Mouse (Mus musculus) bone marrow macrophage, adult 2 months (primary cell): ENCODE measurements around the gene ccdc198.

ENCODE experiments used
- CTCF ChIP-seq: IDR thresholded peaks from 2 replicates; pipeline ENCODE4 v1.5.1; 2012; ENCODE audit warnings: low read depth, mild to moderate bottlenecking, low read length, moderate library complexity
- POLR2A ChIP-seq: IDR thresholded peaks from 2 replicates; pipeline ENCODE4 v1.6.1; 2012; ENCODE audit warnings: mild to moderate bottlenecking, low read depth, low read length, borderline replicate concordance

DNA sequence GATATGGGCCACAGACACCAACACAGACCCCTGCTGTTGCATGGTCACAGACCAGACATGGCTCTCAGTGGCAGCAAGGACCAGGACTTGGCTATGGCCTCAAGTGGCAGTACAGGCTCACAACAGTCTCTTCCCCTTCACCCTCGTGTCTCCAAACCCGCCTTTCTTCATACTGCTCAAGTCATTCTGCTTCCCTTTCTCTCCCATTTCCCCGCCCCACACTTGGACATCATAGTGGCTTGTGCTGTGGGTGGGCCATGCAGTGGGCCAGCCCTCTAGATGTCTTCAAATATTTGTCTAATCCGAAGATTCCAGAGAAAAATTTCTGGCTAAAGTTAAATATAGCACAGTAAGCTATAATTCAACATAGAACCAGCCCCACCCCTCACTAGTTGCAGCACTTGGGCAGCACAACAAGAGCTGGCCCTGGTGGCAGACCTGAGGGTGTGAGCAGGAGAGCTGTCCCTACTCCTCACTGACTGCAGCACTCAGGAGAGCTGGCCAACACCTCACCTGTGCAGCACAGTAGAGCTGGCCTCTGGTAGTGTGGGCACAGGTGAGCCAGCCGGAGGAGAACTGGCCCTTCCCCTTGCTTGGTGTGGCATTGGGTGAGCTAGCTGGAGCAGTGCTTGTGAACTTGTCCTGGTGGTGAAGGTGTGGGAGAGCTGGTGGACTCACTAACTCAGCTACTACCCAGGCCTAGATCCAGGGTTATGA is 20.2 kb upstream of the ccdc198 start:
- TF ChIP-seq CTCF: no peak
- no peak for TF ChIP-seq POLR2A
